Mouse (Mus musculus): ENCODE data around the gene Pou2f1. TPM values are rescaled to one million over a fixed set of nuclear protein-coding genes. Genes with fewer than 3 reads are reported as not detected.
A peak's percentile ranks its signal among the peaks of the same experiment; 100 is the strongest.
"Not testable (repeated sequence)": the region's sequence is repeated elsewhere in the genome, so short reads cannot be mapped to it uniquely, and the experiment has no call there.

The Pou2f1 gene
- polyA plus RNA-seq, 1 experiment = 21.2 TPM

GRCm38 (mm10) chr1:166001904-166002489 lies 481 bp downstream of the Pou2f1 start:
- DNase-seq (ENCODE audit: low read depth) = no peak
- TF ChIP-seq CTCF (IDR thresholded peaks at IDR 0.05; ENCODE audit: borderline replicate concordance, extremely low read depth, insufficient read depth, insufficient read length) (no peak), POLR2A (IDR thresholded peaks at IDR 0.05; ENCODE audit: borderline replicate concordance, extremely low read depth, insufficient read depth, insufficient read length, poor library complexity, severe bottlenecking) (no peak)

DNA sequence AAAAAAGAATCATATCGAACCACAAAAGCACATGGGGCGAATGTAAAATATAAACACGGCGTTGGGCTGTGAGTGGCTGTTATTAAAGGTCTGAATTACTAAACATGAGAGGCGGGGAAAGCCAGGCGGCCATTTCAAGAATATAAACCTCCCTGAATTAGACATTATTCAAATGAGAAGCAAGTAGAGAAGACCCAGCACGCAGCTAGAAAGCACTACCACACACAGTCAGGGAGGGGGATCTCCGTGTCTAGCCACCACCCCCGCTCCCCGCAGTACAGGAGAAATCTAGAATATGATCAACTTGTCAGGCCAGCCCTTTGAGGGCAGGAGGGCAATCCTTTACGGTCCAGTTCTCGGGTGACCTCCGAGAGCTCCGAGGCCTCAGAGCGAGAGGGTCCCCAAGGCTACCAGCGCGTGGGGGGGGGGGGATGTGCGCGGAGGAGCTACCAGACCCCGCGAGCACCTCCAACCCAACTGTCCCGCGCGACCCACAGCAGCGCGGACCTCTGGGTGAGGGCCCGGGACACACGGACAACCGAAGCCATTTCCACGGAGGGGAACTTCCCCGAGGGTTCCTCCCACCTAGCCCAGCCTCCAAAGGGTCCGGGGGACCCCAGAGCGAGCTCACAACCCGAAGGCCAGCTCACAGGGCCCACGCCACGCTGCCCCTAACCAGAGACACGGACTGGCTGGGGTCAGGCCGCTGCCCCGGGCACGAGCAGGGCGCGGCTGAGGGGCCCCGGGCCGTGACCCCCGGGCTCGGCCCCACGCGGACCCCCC lies 1.2 kb downstream of the Pou2f1 start:
- TF ChIP-seq CTCF (IDR thresholded peaks at IDR 0.05; ENCODE audit: borderline replicate concordance, extremely low read depth, insufficient read depth, insufficient read length) (no peak), POLR2A (IDR thresholded peaks at IDR 0.05; ENCODE audit: borderline replicate concordance, extremely low read depth, insufficient read depth, insufficient read length, poor library complexity, severe bottlenecking) (no peak)
- peak; percentile 81 for DNase-seq (ENCODE audit: low read depth)

DNA sequence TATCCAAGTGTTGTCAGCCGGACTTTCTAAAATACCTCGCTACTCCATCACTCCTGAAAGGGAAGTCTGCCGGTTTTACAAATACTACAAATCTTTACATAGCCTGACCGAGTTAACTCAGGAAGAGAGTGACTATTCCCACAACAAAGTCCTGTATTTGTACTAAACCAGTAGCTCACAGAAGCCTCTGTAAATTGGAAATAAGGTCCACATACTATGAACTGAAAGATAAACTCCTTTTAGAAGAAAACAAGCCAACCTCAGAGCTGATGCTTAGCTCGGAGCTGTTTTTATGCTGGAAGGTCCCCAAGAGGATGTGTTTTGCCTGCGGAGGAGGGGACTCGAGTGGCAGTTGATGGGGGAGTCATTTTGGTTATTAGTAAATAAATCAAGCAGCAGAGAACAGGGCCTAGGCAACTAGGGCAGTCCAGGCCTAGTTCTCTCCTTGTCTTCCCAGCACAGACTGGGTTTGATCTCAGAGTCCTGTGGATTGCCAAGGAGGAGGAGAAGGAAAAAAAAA lies 1.8 kb downstream of the Pou2f1 start:
- TF ChIP-seq POLR2A (IDR thresholded peaks at IDR 0.05; ENCODE audit: borderline replicate concordance, extremely low read depth, insufficient read depth, insufficient read length, poor library complexity, severe bottlenecking) (no peak), CTCF (IDR thresholded peaks at IDR 0.05; ENCODE audit: borderline replicate concordance, extremely low read depth, insufficient read depth, insufficient read length) (no peak)
- DNase-seq (ENCODE audit: low read depth) = no peak

GRCm38 (mm10) chr1:165999709-166000108 lies 2.8 kb downstream of the Pou2f1 start:
- no peak for DNase-seq (ENCODE audit: low read depth)

DNA sequence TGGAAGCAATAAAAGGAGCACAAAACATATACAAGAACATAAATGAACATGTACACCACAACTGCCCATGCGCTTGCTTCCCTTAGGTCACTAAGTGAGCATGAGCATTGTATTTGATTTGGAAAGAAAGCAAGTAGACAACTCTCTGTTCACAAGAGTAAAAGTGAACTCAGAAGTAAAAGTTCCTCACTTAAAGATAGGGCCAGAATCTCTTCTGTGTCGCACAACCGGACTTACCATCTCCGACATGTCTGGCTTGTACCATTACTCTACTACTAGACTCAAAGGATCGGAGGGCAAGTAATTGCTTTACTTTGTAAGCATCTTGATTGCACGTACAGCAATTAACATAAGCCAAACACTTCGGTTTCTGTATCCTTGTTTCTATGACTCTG lies 6.8 kb downstream of the Pou2f1 start:
- TF ChIP-seq CTCF (IDR thresholded peaks at IDR 0.05; ENCODE audit: borderline replicate concordance, extremely low read depth, insufficient read depth, insufficient read length) = no peak
- TF ChIP-seq POLR2A (IDR thresholded peaks at IDR 0.05; ENCODE audit: borderline replicate concordance, extremely low read depth, insufficient read depth, insufficient read length, poor library complexity, severe bottlenecking) = no peak
- no peak for DNase-seq (ENCODE audit: low read depth)

More at GRCm38 (mm10) chr1:165999709-166000108, 2.8 kb downstream of the Pou2f1 start:
- TF ChIP-seq POLR2A (IDR thresholded peaks at IDR 0.05; ENCODE audit: borderline replicate concordance, extremely low read depth, insufficient read depth, insufficient read length, poor library complexity, severe bottlenecking) = no peak
- TF ChIP-seq CTCF (IDR thresholded peaks at IDR 0.05; ENCODE audit: borderline replicate concordance, extremely low read depth, insufficient read depth, insufficient read length) = no peak

DNA sequence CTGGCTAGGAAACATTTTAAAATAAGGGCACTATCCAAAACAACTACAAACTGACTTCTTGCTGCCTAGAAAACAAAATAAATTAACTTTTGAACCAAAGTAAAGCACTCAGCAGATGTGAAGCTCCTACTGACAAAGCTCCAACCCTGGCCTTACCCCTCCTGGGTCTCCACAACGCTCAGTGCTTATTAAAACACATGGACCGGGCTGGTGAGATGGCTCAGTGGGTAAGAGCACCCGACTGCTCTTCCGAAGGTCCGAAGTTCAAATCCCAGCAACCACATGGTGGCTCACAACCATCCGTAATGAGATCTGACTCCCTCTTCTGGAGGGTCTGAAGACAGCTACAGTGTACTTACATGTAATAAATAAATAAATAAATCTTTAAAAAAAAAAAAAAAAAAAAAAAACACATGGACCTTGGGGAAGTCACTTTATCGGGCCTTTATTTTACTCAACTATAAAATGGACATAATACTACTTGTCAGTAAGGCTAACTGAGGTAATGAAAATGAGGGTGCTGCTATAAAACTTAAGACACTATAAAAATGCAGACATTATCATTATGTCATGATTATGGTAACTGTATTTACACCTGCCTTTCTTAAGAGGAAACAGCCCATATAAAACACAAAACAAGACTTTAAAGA lies 7.3 kb downstream of the Pou2f1 start:
- not testable (repeated sequence) for DNase-seq (ENCODE audit: low read depth)

DNA sequence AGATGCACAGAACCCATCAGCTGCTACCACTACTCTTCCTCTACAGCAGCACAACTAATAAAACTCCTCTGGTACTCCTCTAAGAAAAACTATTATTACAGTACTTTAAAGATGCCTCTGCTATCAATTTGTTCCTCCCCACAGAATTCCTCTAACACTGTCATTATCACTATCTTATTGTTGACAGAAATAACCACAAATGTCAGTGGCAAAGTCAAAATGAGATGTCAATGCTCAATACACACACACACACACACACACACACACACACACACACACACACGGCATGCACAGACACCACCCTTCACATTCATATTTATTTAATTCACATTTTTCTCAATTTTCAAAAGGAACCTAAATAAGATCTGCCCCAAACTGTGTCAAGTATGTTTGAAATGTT lies 8.2 kb downstream of the Pou2f1 start:
- TF ChIP-seq POLR2A (IDR thresholded peaks at IDR 0.05; ENCODE audit: borderline replicate concordance, extremely low read depth, insufficient read depth, insufficient read length, poor library complexity, severe bottlenecking) (no peak), CTCF (IDR thresholded peaks at IDR 0.05; ENCODE audit: borderline replicate concordance, extremely low read depth, insufficient read depth, insufficient read length) (no peak)
- no peak for DNase-seq (ENCODE audit: low read depth)

- TF ChIP-seq CTCF (IDR thresholded peaks at IDR 0.05; ENCODE audit: borderline replicate concordance, extremely low read depth, insufficient read depth, insufficient read length) (no peak), POLR2A (IDR thresholded peaks at IDR 0.05; ENCODE audit: borderline replicate concordance, extremely low read depth, insufficient read depth, insufficient read length, poor library complexity, severe bottlenecking) (no peak)
- peak; percentile 22 for DNase-seq (ENCODE audit: low read depth)
Observed at GRCm38 (mm10) chr1:165993270-165994156, 9.0 kb downstream of the Pou2f1 start.

DNA sequence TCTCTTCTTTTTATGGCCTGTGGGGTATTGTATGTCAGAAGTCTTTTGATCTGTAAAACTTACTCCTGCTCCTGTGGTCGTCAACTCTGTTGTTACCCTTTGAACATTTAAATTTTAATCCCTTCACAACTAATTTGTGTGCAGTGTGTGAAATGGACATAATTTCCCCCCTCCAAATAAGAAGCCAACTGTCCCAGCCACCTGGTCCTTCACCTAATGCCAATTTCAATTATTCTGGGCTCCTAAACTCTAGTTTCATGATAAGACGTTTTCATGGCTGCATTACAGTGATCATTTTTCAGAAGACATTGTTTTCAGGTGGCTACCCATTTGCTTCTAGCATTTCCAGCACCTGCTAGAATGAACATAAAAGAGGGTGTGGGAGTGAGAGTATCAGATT lies 13.9 kb downstream of the Pou2f1 start:
- TF ChIP-seq CTCF (IDR thresholded peaks at IDR 0.05; ENCODE audit: borderline replicate concordance, extremely low read depth, insufficient read depth, insufficient read length) (no peak), POLR2A (IDR thresholded peaks at IDR 0.05; ENCODE audit: borderline replicate concordance, extremely low read depth, insufficient read depth, insufficient read length, poor library complexity, severe bottlenecking) (no peak)
- DNase-seq (ENCODE audit: low read depth) = no peak

DNA sequence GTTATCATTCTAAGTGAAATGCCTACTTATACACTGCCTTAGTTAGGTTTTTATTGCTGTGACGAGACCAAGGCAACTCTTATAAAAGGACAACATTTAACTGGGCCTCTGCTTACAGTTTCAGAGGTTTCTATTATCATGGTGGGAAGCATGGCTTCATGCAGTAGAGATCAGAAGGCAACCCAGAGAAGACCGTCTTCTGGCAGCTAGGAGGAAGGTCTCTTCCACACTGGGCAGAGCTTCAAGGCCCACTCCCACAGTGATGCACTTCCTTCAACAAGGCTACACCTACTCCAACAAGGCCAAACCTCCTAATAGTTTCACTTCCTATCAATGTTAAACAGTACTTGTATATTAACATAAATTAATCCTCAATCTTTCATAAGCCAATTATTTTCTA lies 14.4 kb downstream of the Pou2f1 start:
- DNase-seq (ENCODE audit: low read depth) = no peak
- no peak for TF ChIP-seq CTCF (IDR thresholded peaks at IDR 0.05; ENCODE audit: borderline replicate concordance, extremely low read depth, insufficient read depth, insufficient read length)
- no peak for TF ChIP-seq POLR2A (IDR thresholded peaks at IDR 0.05; ENCODE audit: borderline replicate concordance, extremely low read depth, insufficient read depth, insufficient read length, poor library complexity, severe bottlenecking)
